Mouse (Mus musculus): ENCODE measurements around the gene Cpne6.
A peak's percentile ranks its signal among the peaks of the same experiment; 100 is the strongest.

Cpne6 gene

DNA sequence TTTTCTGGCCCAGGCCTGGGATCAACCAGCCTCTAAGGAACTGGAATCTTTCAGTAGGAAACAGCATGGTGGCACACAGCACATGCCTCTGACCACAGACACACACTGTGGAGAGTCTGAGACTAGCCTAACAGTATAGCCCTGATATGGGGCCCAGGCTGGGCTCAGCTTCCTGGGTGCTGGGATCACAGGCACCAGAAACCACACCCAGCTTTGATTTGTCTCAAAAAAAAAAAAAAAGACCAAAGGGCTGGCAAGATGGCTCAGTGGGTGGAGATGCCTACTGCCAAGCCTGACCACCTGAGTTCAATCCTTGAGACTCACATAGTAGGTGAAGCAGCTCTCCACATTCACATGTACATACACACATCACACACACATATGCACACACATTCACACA is 44.4 kb downstream of the Cpne6 start:
- no peak for DNase-seq (ENCODE audit: low spot score)

GRCm38 (mm10) chr14:55555788-55556187 is 45.5 kb downstream of the Cpne6 start:
- DNase-seq (ENCODE audit: low spot score): no peak

GRCm38 (mm10) chr14:55557003-55557402 is 46.8 kb downstream of the Cpne6 start:
- peak; percentile 93 for DNase-seq (ENCODE audit: low spot score)

- no peak for DNase-seq (ENCODE audit: low spot score)
These were observed 47.3 kb downstream of the Cpne6 start for GRCm38 (mm10) chr14:55557587-55557986.

DNA sequence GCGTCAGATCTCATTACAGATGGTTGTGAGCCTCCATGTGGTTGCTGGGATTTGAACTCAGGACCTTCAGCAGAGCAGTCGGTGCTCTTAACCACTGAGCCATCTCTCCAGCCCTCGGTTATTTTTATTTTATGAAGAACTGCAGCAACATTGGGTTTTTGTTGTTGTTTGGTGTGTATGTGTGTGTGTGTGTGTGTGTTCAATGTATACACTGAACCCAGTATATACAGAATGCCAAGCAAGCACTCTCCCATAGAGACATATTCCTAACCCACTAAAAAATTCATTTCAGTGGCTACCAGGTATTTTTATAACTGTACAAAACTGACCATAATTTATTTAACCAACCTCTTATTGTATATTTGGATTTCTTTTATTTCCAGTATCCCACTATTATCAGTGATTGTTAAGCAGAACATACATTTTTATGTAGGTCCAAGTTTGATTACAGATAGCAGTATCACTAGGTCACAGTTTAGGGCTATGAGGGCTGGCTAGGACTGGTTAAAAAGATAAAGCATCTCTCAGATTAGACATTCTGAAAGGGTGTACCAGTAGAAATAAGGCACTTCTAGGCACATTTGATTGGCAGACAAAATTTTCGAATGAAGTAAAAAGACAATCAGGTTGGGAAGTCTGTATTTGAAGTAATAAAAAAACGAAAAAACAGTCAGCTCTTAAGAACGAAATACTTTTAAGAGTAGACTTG is 48.6 kb downstream of the Cpne6 start:
- DNase-seq (ENCODE audit: low spot score): no peak

DNA sequence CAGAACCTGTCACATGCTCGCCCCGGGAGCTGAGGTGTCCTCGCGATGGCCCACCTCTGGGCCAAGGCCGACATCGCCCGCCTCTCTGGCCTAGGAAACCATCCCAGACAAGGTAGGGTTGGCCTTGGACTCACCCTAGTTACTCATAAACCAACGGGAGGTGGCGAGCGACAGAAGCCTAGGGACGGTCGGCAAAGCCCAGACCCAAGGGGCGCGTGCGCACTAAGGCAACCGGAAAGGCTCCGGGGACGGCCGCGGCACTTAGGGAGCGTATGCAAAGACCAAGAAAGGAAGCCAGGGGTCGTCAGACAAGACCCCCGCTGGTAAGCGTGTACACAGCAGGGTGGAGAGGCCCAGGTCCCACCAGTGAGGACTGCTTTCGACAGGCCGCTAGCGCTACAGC is 49.6 kb downstream of the Cpne6 start, which contains the start of gene Dcaf11:
Dcaf11 (plus strand) TSS at position 208 of the 403 bp plus-strand sequence.
- DNase-seq (ENCODE audit: low spot score): peak; percentile 94

- DNase-seq (ENCODE audit: low spot score): peak; percentile 99
These were observed 50.2 kb downstream of the Cpne6 start, which contains the start of gene A730061H03Rik for GRCm38 (mm10) chr14:55560202-55561073. Gene A730061H03Rik (minus strand): TSS chr14:55560406.

- no peak for DNase-seq (ENCODE audit: low spot score)
These were observed 51.6 kb downstream of the Cpne6 start for GRCm38 (mm10) chr14:55561860-55562259.

DNA sequence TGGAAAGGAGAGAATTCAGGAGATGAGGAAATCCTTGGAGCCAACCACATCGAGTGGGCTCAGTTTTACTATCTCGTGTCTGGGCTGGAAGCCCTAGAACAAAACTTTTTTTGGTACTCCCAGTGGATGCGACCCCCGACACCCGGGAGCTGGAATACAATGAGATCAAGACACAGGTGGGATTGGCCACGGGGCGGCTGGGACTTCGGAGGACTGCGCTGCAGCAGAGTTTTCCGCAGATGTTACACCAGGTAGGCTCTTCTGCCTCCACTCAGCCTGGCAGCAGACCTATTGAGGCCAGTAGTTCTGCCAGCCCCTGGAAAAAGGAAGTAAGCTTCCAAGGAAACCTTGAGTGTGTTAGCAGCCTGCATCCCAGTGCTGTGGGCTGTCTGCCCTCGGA is 53.0 kb downstream of the Cpne6 start:
- DNase-seq (ENCODE audit: low spot score): no peak

- DNase-seq (ENCODE audit: low spot score): no peak
These were observed 55.5 kb downstream of the Cpne6 start for GRCm38 (mm10) chr14:55565748-55566147.
